Mouse (Mus musculus) hindbrain, embryonic 13.5 days (tissue): Measurements from ENCODE around the gene Pkn3. TPM values are rescaled to one million over a fixed set of nuclear protein-coding genes. Genes with fewer than 3 reads are reported as not detected.
A peak's percentile ranks its signal among the peaks of the same experiment; 100 is the strongest.
"Not testable (repeated sequence)": the region's sequence is repeated elsewhere in the genome, so short reads cannot be mapped to it uniquely, and the experiment has no call there.

Experiments
- ATAC-seq: fragments of 200-750 bp; cut with Nextera tagmentation; 2 replicates; pipeline ENCODE4 v1.8.0; 2017; ENCODE audit warnings: moderate TSS enrichment; ENCODE audit not compliant: low FRiP score
- H3K27ac ChIP-seq: fragments of 300-500 bp; sonication (generic); 2 replicates; pipeline ENCODE4 v1.5.1; 2015; ENCODE audit warnings: inconsistent platforms, mild to moderate bottlenecking, moderate library complexity
- H3K27me3 ChIP-seq: fragments of 300-500 bp; sonication (generic); 2 replicates; pipeline ENCODE4 v1.6.1; 2015; ENCODE audit warnings: mild to moderate bottlenecking, inconsistent platforms
- H3K36me3 ChIP-seq: fragments of 300-500 bp; sonication (generic); 2 replicates; pipeline ENCODE4 v1.6.1; 2015; ENCODE audit warnings: mild to moderate bottlenecking, inconsistent platforms
- H3K4me1 ChIP-seq: fragments of 300-500 bp; sonication (generic); replicated peaks from 2 replicates; pipeline ENCODE4 v1.6.1; 2015; ENCODE audit warnings: inconsistent platforms
- H3K4me2 ChIP-seq: fragments of 300-500 bp; sonication (generic); 2 replicates; pipeline ENCODE4 v1.6.1; 2015; ENCODE audit warnings: inconsistent platforms, mild to moderate bottlenecking, moderate library complexity
- H3K4me3 ChIP-seq: fragments of 300-500 bp; sonication (generic); 2 replicates; pipeline ENCODE4 v1.5.1; 2015; ENCODE audit warnings: mild to moderate bottlenecking, inconsistent platforms
- H3K9ac ChIP-seq: fragments of 300-500 bp; sonication (generic); 2 replicates; pipeline ENCODE4 v1.6.1; 2015; ENCODE audit warnings: mild to moderate bottlenecking, inconsistent platforms
- H3K9me3 ChIP-seq: fragments of 300-500 bp; sonication (generic); 2 replicates; pipeline ENCODE4 v1.6.1; 2016; ENCODE audit warnings: inconsistent platforms
- WGBS: fragments of 180-500 bp; shearing (Covaris S2); methylation state at CpG from one replicate; pipeline ENCODE4 v1.1.7; 2015; 5-methylcytosine and 5-hydroxymethylcytosine counted together
- polyA plus RNA-seq: library from polyadenylated mRNA; unstranded; fragments of >200 nt; fragmentation: Nextera tagmentation; extraction: Ambion mirVana; gene quantifications from 2 replicates; pipeline ENCODE4 v1.2.1, GENCODE M21; 2015

Gene Pkn3
- polyA plus RNA-seq, 1 experiment from 2014 or later: 1.9 TPM

- no peak overlapping the region for H3K9ac ChIP-seq
- H3K36me3 ChIP-seq: peaks cover 65% of the 10 kb centered on the region
- H3K4me2 ChIP-seq: no peak overlapping the region
- no peaks in the 10 kb centered on the region for H3K4me1 ChIP-seq
- no peak for ATAC-seq
- H3K27ac ChIP-seq: no peak overlapping the region
- no peaks in the 10 kb centered on the region for H3K27me3 ChIP-seq
- no peaks in the 10 kb centered on the region for H3K9me3 ChIP-seq
- WGBS: 97% methylated on average over 5 of the region's 5 CpGs
- H3K4me3 ChIP-seq: no peak overlapping the region
Measured at GRCm38 (mm10) chr2:30112564-30112963, 35.1 kb downstream of the Pkn3 start.

- peak overlapping the region; percentile 73 for H3K27ac ChIP-seq
- WGBS: 16% methylated on average over 6 of the region's 6 CpGs
- H3K9me3 ChIP-seq: no peaks in the 10 kb centered on the region
- ATAC-seq: no peak
- H3K27me3 ChIP-seq: no peaks in the 10 kb centered on the region
- H3K4me2 ChIP-seq: peak overlapping the region; percentile 25; the same call in 1 of the 2 replicates
- peaks cover 45% of the 10 kb centered on the region for H3K4me1 ChIP-seq
- H3K36me3 ChIP-seq: peaks cover 18% of the 10 kb centered on the region
- no peak overlapping the region for H3K4me3 ChIP-seq
- 0 out of 2 replicates have a peak overlapping the region, but pooled peaks have one; percentile 26 for H3K9ac ChIP-seq
Measured at GRCm38 (mm10) chr2:30119641-30120051, 42.2 kb downstream of the Pkn3 start.

DNA sequence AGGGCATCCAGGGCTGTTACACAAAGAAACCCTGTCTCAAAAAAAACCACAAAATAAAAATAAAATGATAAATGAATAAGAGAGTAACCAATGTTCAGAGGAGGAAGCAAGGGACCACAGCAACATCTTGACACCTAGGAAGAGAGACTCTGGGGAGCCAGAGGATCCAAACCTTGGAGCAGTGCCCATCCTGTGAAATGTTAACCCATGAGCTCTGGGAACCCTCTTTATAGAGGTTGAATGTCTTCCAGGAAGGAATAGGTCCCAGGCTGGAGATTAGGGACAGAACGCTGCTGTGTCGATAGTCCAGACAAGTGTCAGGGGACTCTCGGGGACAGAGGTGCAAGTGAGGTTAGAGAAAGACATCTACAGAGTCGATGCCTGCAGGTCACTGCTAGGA is 42.8 kb downstream of the Pkn3 start:
- H3K36me3 ChIP-seq: peaks cover 13% of the 10 kb centered on the region
- 75% methylated on average over 4 of the region's 4 CpGs for WGBS
- peaks cover 51% of the 10 kb centered on the region for H3K4me1 ChIP-seq
- H3K4me3 ChIP-seq: no peak overlapping the region
- ATAC-seq: no peak
- no peaks in the 10 kb centered on the region for H3K27me3 ChIP-seq
- H3K27ac ChIP-seq: peak overlapping the region; percentile 73
- no peak overlapping the region for H3K4me2 ChIP-seq
- no peaks in the 10 kb centered on the region for H3K9me3 ChIP-seq
- H3K9ac ChIP-seq: peak overlapping the region; percentile 46; the same call in 1 of the 2 replicates

DNA sequence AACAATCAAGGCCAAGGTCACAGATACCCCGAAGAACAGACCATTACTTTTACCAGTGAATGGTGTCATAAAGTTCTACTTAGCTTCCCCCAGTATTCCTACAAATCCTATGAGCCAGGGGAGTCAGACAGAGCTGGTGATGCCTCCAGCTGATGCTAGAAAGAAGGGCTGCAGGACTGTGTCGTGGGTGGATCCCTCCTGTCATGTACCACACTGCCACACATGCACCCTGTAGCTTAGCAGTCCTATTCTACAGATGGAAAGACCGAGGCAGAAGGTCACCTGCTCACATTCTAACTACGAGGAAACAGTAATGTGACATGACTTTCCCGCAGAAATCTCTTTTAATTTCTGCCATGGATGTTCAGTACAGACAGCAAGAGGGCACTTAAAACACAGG is 45.3 kb downstream of the Pkn3 start:
- Histone ChIP-seq H3K9me3 (no peaks in the 10 kb centered on the region), H3K4me1 (peaks cover 54% of the 10 kb centered on the region), H3K27ac (no peak overlapping the region), H3K36me3 (peaks cover 13% of the 10 kb centered on the region), H3K4me2 (peak overlapping the region; percentile 93), H3K4me3 (no peak overlapping the region), H3K9ac (no peak overlapping the region), H3K27me3 (no peaks in the 10 kb centered on the region)
- ATAC-seq: no peak
- 90% methylated on average over 5 of the region's 5 CpGs for WGBS

GRCm38 (mm10) chr2:30123729-30124471 is 46.4 kb downstream of the Pkn3 start:
- Histone ChIP-seq H3K36me3 (peaks cover 13% of the 10 kb centered on the region), H3K27ac (peak overlapping the region; percentile 94), H3K9me3 (no peaks in the 10 kb centered on the region), H3K4me1 (peaks cover 52% of the 10 kb centered on the region), H3K9ac (peak overlapping the region; percentile 87), H3K4me3 (peak overlapping the region; percentile 70), H3K27me3 (no peaks in the 10 kb centered on the region), H3K4me2 (peak overlapping the region; percentile 93)
- peak; percentile 67 for ATAC-seq
- 1% methylated on average over 44 of the region's 44 CpGs for WGBS

DNA sequence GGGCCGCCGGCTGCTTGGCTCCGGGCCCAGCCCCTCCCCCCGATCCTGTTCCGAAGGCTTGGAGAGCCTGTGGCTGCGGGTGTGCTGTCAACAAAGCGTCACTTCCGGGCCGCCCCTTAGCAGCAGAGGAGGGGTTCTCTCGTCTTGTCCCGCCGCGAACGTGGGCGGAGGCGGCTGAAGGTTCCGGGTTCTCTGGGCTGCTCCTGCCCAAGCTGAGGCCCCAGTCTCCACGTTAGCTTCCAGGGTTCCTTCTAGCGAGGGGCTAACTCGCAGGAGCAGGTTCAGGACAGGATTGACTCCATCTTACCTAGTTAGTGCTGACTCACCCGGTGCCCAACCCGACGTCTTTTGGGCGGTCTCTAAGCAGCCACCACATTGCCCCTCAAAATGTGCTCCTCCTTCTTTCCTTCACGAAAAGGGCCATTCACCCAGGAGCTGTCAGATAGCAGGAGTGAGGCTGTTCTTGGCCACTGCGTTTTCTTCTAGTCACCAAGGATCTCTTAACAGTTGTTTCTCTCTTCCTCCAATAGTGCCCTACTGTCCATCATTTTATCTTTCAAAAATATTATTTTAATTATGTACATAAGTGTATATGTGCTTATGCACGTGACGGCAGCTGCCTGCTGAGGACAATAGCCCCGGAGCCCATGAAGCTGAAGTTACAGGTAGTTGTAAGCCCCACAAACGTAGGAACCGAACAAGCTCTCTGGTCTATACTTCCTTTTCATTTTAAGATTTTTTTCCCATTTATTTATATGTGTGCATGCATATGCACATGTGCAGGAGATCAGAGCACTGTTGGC is 47.2 kb downstream of the Pkn3 start, which contains the start of gene Zer1:
Gene Zer1, minus strand, starts transcription at position 114 of the 803 bp plus-strand sequence.
- Histone ChIP-seq H3K36me3 (peaks cover 13% of the 10 kb centered on the region), H3K9ac (peak within 1 kb of the TSS; percentile 87), H3K9me3 (no peaks in the 10 kb centered on the region), H3K27me3 (no peaks in the 10 kb centered on the region), H3K4me2 (peak within 1 kb of the TSS; percentile 93), H3K27ac (peak within 1 kb of the TSS; percentile 94), H3K4me1 (peaks cover 45% of the 10 kb centered on the region), H3K4me3 (peak within 1 kb of the TSS; percentile 70)
- ATAC-seq: peak; percentile 96
- 11% methylated on average over 31 of the region's 31 CpGs for whole genome bisulfite sequencing

- Histone ChIP-seq H3K27me3 (no peaks in the 10 kb centered on the region), H3K4me2 (no peak overlapping the region), H3K27ac (no peak overlapping the region), H3K9me3 (no peaks in the 10 kb centered on the region), H3K9ac (no peak overlapping the region), H3K4me1 (peaks cover 16% of the 10 kb centered on the region), H3K36me3 (no peaks in the 10 kb centered on the region), H3K4me3 (no peak overlapping the region)
- ATAC-seq: no peak
- 40% methylated on average over 2 of the region's 2 CpGs for WGBS
Measured at GRCm38 (mm10) chr2:30128789-30129188, 51.3 kb downstream of the Pkn3 start.

DNA sequence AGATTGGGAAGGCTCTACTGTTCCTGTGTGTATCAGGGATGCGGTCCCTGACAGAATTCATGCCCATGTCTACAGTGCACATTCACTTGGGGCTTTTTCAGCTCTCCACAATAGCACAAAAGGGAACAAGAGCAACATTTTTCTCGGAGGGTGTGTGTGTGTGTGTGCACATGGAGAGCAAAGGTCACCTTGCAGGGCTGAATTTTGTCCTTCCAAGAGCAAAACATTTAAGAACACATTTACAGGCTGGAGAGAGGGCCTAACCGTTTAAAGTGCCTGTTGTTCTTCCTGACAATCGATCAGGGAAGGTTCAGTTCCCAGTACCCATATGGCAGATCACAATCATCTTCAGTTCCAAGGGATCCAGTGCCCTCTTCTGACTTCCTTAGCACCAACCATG is 52.7 kb downstream of the Pkn3 start:
- WGBS: 89% methylated on average over 4 of the region's 4 CpGs

DNA sequence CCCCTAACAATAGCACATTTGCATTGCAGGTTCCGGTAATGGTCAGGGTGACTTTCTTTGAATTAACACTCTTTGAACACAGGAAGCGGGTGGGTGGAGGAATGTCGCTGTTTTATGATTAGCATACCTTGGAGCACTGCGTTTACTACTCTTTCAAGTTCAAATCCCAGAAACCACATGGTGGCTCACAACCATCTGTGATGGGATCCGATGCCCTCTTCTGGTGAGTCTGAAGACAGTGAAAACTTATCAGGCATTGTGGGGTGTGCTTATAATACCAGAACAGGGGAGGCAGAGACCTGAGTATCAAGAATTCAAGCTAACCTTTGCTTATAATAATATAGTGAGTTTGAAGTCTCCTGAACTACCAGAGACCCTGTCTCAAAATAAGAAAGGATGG is 53.8 kb downstream of the Pkn3 start:
- 78% methylated on average over 5 of the region's 5 CpGs for WGBS

More for the DNA sequence above, 52.7 kb downstream of the Pkn3 start:
- ATAC-seq: no peak
- peaks cover under 1% of the 10 kb centered on the region; the same call in 1 of the 2 replicates for H3K36me3 ChIP-seq
- H3K4me2 ChIP-seq: no peak overlapping the region
- no peaks in the 10 kb centered on the region for H3K27me3 ChIP-seq
- no peak overlapping the region for H3K4me3 ChIP-seq
- no peak overlapping the region for H3K9ac ChIP-seq
- H3K9me3 ChIP-seq: no peaks in the 10 kb centered on the region
- H3K27ac ChIP-seq: no peak overlapping the region
- peaks cover 20% of the 10 kb centered on the region for H3K4me1 ChIP-seq

GRCm38 (mm10) chr2:30132801-30133612 is 55.5 kb downstream of the Pkn3 start:
- ATAC-seq: peak; percentile 26
- peak overlapping the region; percentile 97 for H3K4me2 ChIP-seq
- 29% methylated on average over 16 of the region's 16 CpGs for WGBS
- H3K27ac ChIP-seq: peak overlapping the region; percentile 88
- no peaks in the 10 kb centered on the region for H3K27me3 ChIP-seq
- H3K4me1 ChIP-seq: peaks cover 31% of the 10 kb centered on the region
- H3K4me3 ChIP-seq: peak overlapping the region; percentile 74
- peak overlapping the region; percentile 89 for H3K9ac ChIP-seq
- peaks cover 27% of the 10 kb centered on the region for H3K36me3 ChIP-seq
- no peaks in the 10 kb centered on the region for H3K9me3 ChIP-seq

More for the DNA sequence above, 53.8 kb downstream of the Pkn3 start:
- Histone ChIP-seq H3K4me1 (peaks cover 28% of the 10 kb centered on the region), H3K36me3 (peaks cover 11% of the 10 kb centered on the region)
- ATAC-seq, H3K9ac ChIP-seq, H3K4me3 ChIP-seq, H3K9me3 ChIP-seq, H3K27ac ChIP-seq, H3K4me2 ChIP-seq, H3K27me3 ChIP-seq: not testable (repeated sequence)

DNA sequence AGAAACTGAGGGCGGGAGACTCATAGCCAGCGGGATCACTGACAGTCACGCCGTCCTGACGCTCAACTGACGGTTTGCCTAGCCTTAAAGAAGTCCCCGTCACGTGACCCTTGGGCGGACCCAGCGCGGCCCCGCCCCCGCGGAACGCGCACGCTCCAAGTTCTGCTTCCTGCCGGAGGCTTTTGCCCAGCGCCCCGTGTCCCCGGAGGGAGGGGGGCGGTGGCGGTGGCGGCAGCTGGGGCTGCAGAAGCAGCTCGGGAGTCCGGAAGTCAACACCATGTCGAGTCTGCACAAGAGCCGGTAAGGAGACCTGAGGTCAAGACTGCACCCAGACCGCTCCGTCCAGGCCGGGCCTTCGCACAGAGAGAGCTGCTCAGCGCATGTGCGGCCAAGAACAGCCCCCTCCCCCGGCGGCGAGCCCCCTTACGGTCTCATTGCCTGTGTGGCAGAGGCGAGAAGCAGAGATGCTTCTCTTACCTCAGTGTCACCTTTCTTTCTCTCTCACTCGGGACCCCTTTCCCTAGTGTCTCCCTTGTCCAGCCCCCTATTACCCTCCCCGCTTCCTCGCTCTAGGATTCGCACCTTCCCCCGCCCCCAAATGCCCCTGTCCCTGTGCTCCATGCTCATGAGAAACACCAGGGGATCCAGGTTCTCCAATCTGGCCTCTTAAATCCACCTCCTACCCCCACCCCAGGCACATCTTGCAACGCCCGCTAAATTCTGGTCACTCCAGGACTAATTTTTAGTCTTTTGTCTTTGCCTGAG is 56.3 kb downstream of the Pkn3 start, which contains the start of gene Tbc1d13:
Gene Tbc1d13, plus strand, starts transcription at position 134 of the 765 bp plus-strand sequence.
- under 1% methylated on average over 46 of the region's 46 CpGs for WGBS
- ATAC-seq: peak; percentile 91
- Histone ChIP-seq H3K9me3 (no peaks in the 10 kb centered on the region), H3K4me1 (peaks cover 31% of the 10 kb centered on the region), H3K36me3 (peaks cover 32% of the 10 kb centered on the region), H3K27me3 (no peaks in the 10 kb centered on the region), H3K9ac (peak within 1 kb of the TSS; percentile 89), H3K4me2 (peak within 1 kb of the TSS; percentile 97), H3K27ac (peak within 1 kb of the TSS; percentile 88), H3K4me3 (peak within 1 kb of the TSS; percentile 74)
